Mouse (Mus musculus): ENCODE measurements around the gene Efcab3. TPM values are rescaled to one million over a fixed set of nuclear protein-coding genes. Genes with fewer than 3 reads are reported as not detected.

Gene Efcab3
- polyA plus RNA-seq, 1 experiment from 2014 or later, result not detected

- H3K27ac ChIP-seq (replicated peaks), result no peak overlapping the region
- no peak for ATAC-seq (ENCODE audit: low FRiP score, low read depth)
- peaks cover 11% of the 10 kb centered on the region for H3K4me1 ChIP-seq
- H3K9ac ChIP-seq (replicated peaks), result no peak overlapping the region
- 83% methylated on average over 1 of the region's 1 CpGs for WGBS
- H3K4me2 ChIP-seq (replicated peaks), result no peak overlapping the region
- H3K36me3 ChIP-seq, result no peaks in the 10 kb centered on the region
- H3K9me3 ChIP-seq, result no peaks in the 10 kb centered on the region
- H3K27me3 ChIP-seq, result no peaks in the 10 kb centered on the region; the same call in 1 of the 2 replicates
- H3K4me3 ChIP-seq, result no peak overlapping the region
Observed at GRCm38 (mm10) chr11:105149766-105150165, 86.4 kb downstream of the Efcab3 start.

GRCm38 (mm10) chr11:105150691-105151090, 87.3 kb downstream of the Efcab3 start:
- Histone ChIP-seq H3K27ac (replicated peaks) (no peak overlapping the region), H3K9ac (replicated peaks) (no peak overlapping the region), H3K36me3 (no peaks in the 10 kb centered on the region), H3K4me1 (peaks cover 11% of the 10 kb centered on the region), H3K27me3 (no peaks in the 10 kb centered on the region; the same call in 1 of the 2 replicates), H3K9me3 (no peaks in the 10 kb centered on the region), H3K4me3 (no peak overlapping the region), H3K4me2 (replicated peaks) (no peak overlapping the region)
- WGBS, result 59% methylated on average over 4 of the region's 4 CpGs
- no peak for ATAC-seq (ENCODE audit: low FRiP score, low read depth)

GRCm38 (mm10) chr11:105151226-105152016, 88.0 kb downstream of the Efcab3 start:
- Histone ChIP-seq H3K4me2 (replicated peaks) (peak overlapping the region; percentile 27), H3K4me3 (no peak overlapping the region), H3K4me1 (peaks cover 11% of the 10 kb centered on the region), H3K27me3 (no peaks in the 10 kb centered on the region; the same call in 1 of the 2 replicates), H3K9me3 (no peaks in the 10 kb centered on the region), H3K36me3 (no peaks in the 10 kb centered on the region), H3K27ac (replicated peaks) (no peak overlapping the region), H3K9ac (replicated peaks) (no peak overlapping the region)
- no peak for ATAC-seq (ENCODE audit: low FRiP score, low read depth)
- 25% methylated on average over 19 of the region's 19 CpGs for WGBS

GRCm38 (mm10) chr11:105152017-105152300, 88.6 kb downstream of the Efcab3 start:
- Histone ChIP-seq H3K36me3 (no peaks in the 10 kb centered on the region), H3K27me3 (no peaks in the 10 kb centered on the region; the same call in 1 of the 2 replicates), H3K4me1 (peaks cover 11% of the 10 kb centered on the region), H3K27ac (replicated peaks) (no peak overlapping the region), H3K4me2 (replicated peaks) (peak overlapping the region; percentile 27; the same call in 1 of the 2 replicates), H3K9ac (replicated peaks) (no peak overlapping the region), H3K4me3 (no peak overlapping the region), H3K9me3 (no peaks in the 10 kb centered on the region)
- no CpG with 5 or more reads among the region's 4 CpGs for WGBS
- no peak for ATAC-seq (ENCODE audit: low FRiP score, low read depth)

GRCm38 (mm10) chr11:105152357-105152899, 89.0 kb downstream of the Efcab3 start:
- no peak overlapping the region for H3K4me2 ChIP-seq (replicated peaks)
- H3K27me3 ChIP-seq, result no peaks in the 10 kb centered on the region; the same call in 1 of the 2 replicates
- no peaks in the 10 kb centered on the region for H3K36me3 ChIP-seq
- H3K9ac ChIP-seq (replicated peaks), result no peak overlapping the region
- 85% methylated on average over 11 of the region's 11 CpGs for WGBS
- H3K4me1 ChIP-seq, result peaks cover 11% of the 10 kb centered on the region
- H3K9me3 ChIP-seq, result no peaks in the 10 kb centered on the region
- ATAC-seq (ENCODE audit: low FRiP score, low read depth), result no peak
- no peak overlapping the region for H3K4me3 ChIP-seq
- no peak overlapping the region for H3K27ac ChIP-seq (replicated peaks)

GRCm38 (mm10) chr11:105153068-105153833, 89.9 kb downstream of the Efcab3 start:
- Histone ChIP-seq H3K27ac (replicated peaks) (no peak overlapping the region), H3K36me3 (no peaks in the 10 kb centered on the region), H3K4me1 (peaks cover 11% of the 10 kb centered on the region), H3K9me3 (no peaks in the 10 kb centered on the region), H3K27me3 (no peaks in the 10 kb centered on the region; the same call in 1 of the 2 replicates), H3K4me2 (replicated peaks) (no peak overlapping the region), H3K9ac (replicated peaks) (no peak overlapping the region), H3K4me3 (no peak overlapping the region)
- WGBS, result 39% methylated on average over 12 of the region's 12 CpGs
- 0 out of 2 replicates have a peak, but pooled peaks have one; percentile 19 for ATAC-seq (ENCODE audit: low FRiP score, low read depth)

- H3K4me3 ChIP-seq, result no peak overlapping the region
- no peak overlapping the region for H3K9ac ChIP-seq (replicated peaks)
- peaks cover 11% of the 10 kb centered on the region for H3K4me1 ChIP-seq
- WGBS, result 80% methylated on average over 4 of the region's 4 CpGs
- no peak overlapping the region for H3K4me2 ChIP-seq (replicated peaks)
- H3K9me3 ChIP-seq, result no peaks in the 10 kb centered on the region
- H3K27ac ChIP-seq (replicated peaks), result no peak overlapping the region
- ATAC-seq (ENCODE audit: low FRiP score, low read depth), result no peak
- no peaks in the 10 kb centered on the region; the same call in 1 of the 2 replicates for H3K27me3 ChIP-seq
- H3K36me3 ChIP-seq, result no peaks in the 10 kb centered on the region
Observed at GRCm38 (mm10) chr11:105155915-105156314, 92.5 kb downstream of the Efcab3 start.

GRCm38 (mm10) chr11:105156748-105157267, 93.4 kb downstream of the Efcab3 start:
- Histone ChIP-seq H3K9ac (replicated peaks) (no peak overlapping the region), H3K27ac (replicated peaks) (no peak overlapping the region), H3K4me3 (no peak overlapping the region), H3K4me2 (replicated peaks) (no peak overlapping the region), H3K4me1 (peaks cover 7% of the 10 kb centered on the region), H3K36me3 (no peaks in the 10 kb centered on the region), H3K27me3 (no peaks in the 10 kb centered on the region; the same call in 1 of the 2 replicates), H3K9me3 (no peaks in the 10 kb centered on the region)
- whole genome bisulfite sequencing, result 88% methylated on average over 19 of the region's 19 CpGs
- ATAC-seq (ENCODE audit: low FRiP score, low read depth), result no peak

GRCm38 (mm10) chr11:105158047-105158446, 94.7 kb downstream of the Efcab3 start:
- Histone ChIP-seq H3K4me3 (no peak overlapping the region), H3K36me3 (no peaks in the 10 kb centered on the region), H3K27ac (replicated peaks) (no peak overlapping the region), H3K9ac (replicated peaks) (no peak overlapping the region), H3K4me1 (peaks cover 6% of the 10 kb centered on the region), H3K4me2 (replicated peaks) (no peak overlapping the region), H3K27me3 (no peaks in the 10 kb centered on the region), H3K9me3 (no peaks in the 10 kb centered on the region)
- ATAC-seq (ENCODE audit: low FRiP score, low read depth), result no peak

- no peak overlapping the region for H3K4me2 ChIP-seq (replicated peaks)
- no peak for ATAC-seq (ENCODE audit: low FRiP score, low read depth)
- 59% methylated on average over 6 of the region's 6 CpGs for WGBS
Observed at GRCm38 (mm10) chr11:105159673-105160360, 96.4 kb downstream of the Efcab3 start.

GRCm38 (mm10) chr11:105161411-105161810, 98.0 kb downstream of the Efcab3 start:
- Histone ChIP-seq H3K4me2 (replicated peaks) (no peak overlapping the region), H3K36me3 (no peaks in the 10 kb centered on the region), H3K9me3 (peaks cover 10% of the 10 kb centered on the region), H3K4me3 (no peak overlapping the region), H3K9ac (replicated peaks) (no peak overlapping the region), H3K27me3 (no peaks in the 10 kb centered on the region), H3K27ac (replicated peaks) (no peak overlapping the region), H3K4me1 (no peaks in the 10 kb centered on the region)
- no peak for ATAC-seq (ENCODE audit: low FRiP score, low read depth)
- 83% methylated on average over 2 of the region's 2 CpGs for WGBS

More at GRCm38 (mm10) chr11:105159673-105160360, 96.4 kb downstream of the Efcab3 start:
- H3K9me3 ChIP-seq, result peaks cover 6% of the 10 kb centered on the region
- no peaks in the 10 kb centered on the region for H3K36me3 ChIP-seq
- no peaks in the 10 kb centered on the region for H3K4me1 ChIP-seq
- H3K27ac ChIP-seq (replicated peaks), result no peak overlapping the region
- no peaks in the 10 kb centered on the region for H3K27me3 ChIP-seq
- H3K4me3 ChIP-seq, result no peak overlapping the region
- H3K9ac ChIP-seq (replicated peaks), result no peak overlapping the region
